Mouse (Mus musculus) frontal cortex, postnatal 25 days (tissue): Measurements from ENCODE around the gene Stub1.
A peak's percentile ranks its signal among the peaks of the same experiment; 100 is the strongest.

Experiments
- DNase-seq, 2 experiments: peaks; one replicate each; pipeline ENCODE4 v3.0.0; 2022; ENCODE audit warnings: low spot score in 2 of 2

Stub1 gene

GRCm38 (mm10) chr17:25868601-25869191 is 35.5 kb upstream of the Stub1 start, which contains the start of gene Mcrip2:
TSS of gene Mcrip2 (minus strand) at chr17:25868764.
- DNase-seq = peak; percentile 56 to 59

- no peak for DNase-seq
Measured at GRCm38 (mm10) chr17:25867836-25868600, 34.8 kb upstream of the Stub1 start.

GRCm38 (mm10) chr17:25867509-25867835 is 34.3 kb upstream of the Stub1 start:
- no peak for DNase-seq

- no peak for DNase-seq
Measured at GRCm38 (mm10) chr17:25866172-25866571, 33.0 kb upstream of the Stub1 start.

GRCm38 (mm10) chr17:25865288-25865687 is 32.1 kb upstream of the Stub1 start:
- DNase-seq = no peak

GRCm38 (mm10) chr17:25864311-25864710 is 31.1 kb upstream of the Stub1 start:
- DNase-seq = no peak

GRCm38 (mm10) chr17:25863681-25864080 is 30.5 kb upstream of the Stub1 start:
- no peak for DNase-seq

- DNase-seq = no peak
Measured at GRCm38 (mm10) chr17:25861704-25862612, 28.8 kb upstream of the Stub1 start.

GRCm38 (mm10) chr17:25860832-25861703 is 27.9 kb upstream of the Stub1 start, which contains the start of gene Wdr90:
TSS of gene Wdr90 (minus strand) at chr17:25861501.
- peak; percentile 81 to 86 for DNase-seq

GRCm38 (mm10) chr17:25860229-25860628 is 27.0 kb upstream of the Stub1 start:
- DNase-seq = no peak

- DNase-seq = peak; percentile 78 to 90
Measured at GRCm38 (mm10) chr17:25844396-25844901, 11.2 kb upstream of the Stub1 start, which contains the start of gene Rhot2. TSS of gene Rhot2 (minus strand) at chr17:25844851.

GRCm38 (mm10) chr17:25843636-25844395 is 10.6 kb upstream of the Stub1 start:
- no peak for DNase-seq

- DNase-seq = no peak
Measured at GRCm38 (mm10) chr17:25843122-25843521, 9.9 kb upstream of the Stub1 start.

- no peak for DNase-seq
Measured at GRCm38 (mm10) chr17:25842509-25842908, 9.3 kb upstream of the Stub1 start.

- no peak for DNase-seq
Measured at GRCm38 (mm10) chr17:25841117-25841880, 8.1 kb upstream of the Stub1 start, which contains the start of gene Gm20683. TSS of gene Gm20683 (minus strand) at chr17:25841763.

- no peak for DNase-seq
Measured at GRCm38 (mm10) chr17:25840519-25840918, 7.3 kb upstream of the Stub1 start.

- DNase-seq = no peak
Measured at GRCm38 (mm10) chr17:25839455-25840235, 6.4 kb upstream of the Stub1 start.

GRCm38 (mm10) chr17:25838904-25839303 is 5.7 kb upstream of the Stub1 start:
- no peak for DNase-seq

GRCm38 (mm10) chr17:25837533-25837932 is 4.3 kb upstream of the Stub1 start:
- DNase-seq = no peak
